Mouse (Mus musculus) midbrain, postnatal 0 days (tissue): ENCODE data around the gene Mc1r. TPM values are rescaled to one million over a fixed set of nuclear protein-coding genes. Genes with fewer than 3 reads are reported as not detected.

Experiments used
- ATAC-seq: fragments of 200-750 bp; cut with Nextera tagmentation; 2 replicates; pipeline ENCODE4 v1.8.0; 2017; ENCODE audit warnings: moderate number of reproducible peaks, mild to moderate bottlenecking, moderate TSS enrichment, moderate library complexity; ENCODE audit not compliant: low FRiP score
- DNase-seq: peaks from one replicate; pipeline ENCODE4 v3.0.0-alpha.2; 2015; ENCODE audit warnings: low spot score
- H3K27ac ChIP-seq: fragments of 300-500 bp; sonication (generic); 2 replicates; pipeline ENCODE4 v1.5.1; 2014; ENCODE audit warnings: low read depth, mild to moderate bottlenecking, low read length, mixed read lengths
- H3K27me3 ChIP-seq: fragments of 300-500 bp; sonication (generic); 2 replicates; pipeline ENCODE4 v1.6.1; 2014; ENCODE audit warnings: low read length, control low read depth, mixed read lengths; ENCODE audit not compliant: insufficient read depth
- H3K36me3 ChIP-seq: fragments of 300-500 bp; sonication (generic); 2 replicates; pipeline ENCODE4 v1.6.1; 2014; ENCODE audit warnings: low read length, control low read depth, mixed read lengths; ENCODE audit not compliant: insufficient read depth
- H3K4me1 ChIP-seq: fragments of 300-500 bp; sonication (generic); 2 replicates; pipeline ENCODE4 v1.6.1; 2014; ENCODE audit warnings: mild to moderate bottlenecking, control low read depth, antibody characterized with exemption, low read length, mixed read lengths; ENCODE audit not compliant: insufficient read depth
- H3K4me2 ChIP-seq: fragments of 300-500 bp; sonication (generic); 2 replicates; pipeline ENCODE4 v1.6.1; 2014; ENCODE audit warnings: low read depth, mild to moderate bottlenecking, low read length, mixed read lengths; ENCODE audit not compliant: poor library complexity, severe bottlenecking
- H3K4me3 ChIP-seq: fragments of 300-500 bp; sonication (generic); 2 replicates; pipeline ENCODE4 v1.5.1; 2014; ENCODE audit warnings: low read depth, mild to moderate bottlenecking, low read length, moderate library complexity
- H3K9ac ChIP-seq: fragments of 300-500 bp; sonication (generic); replicated peaks from 2 replicates; pipeline ENCODE4 v1.6.1; 2014; ENCODE audit warnings: mild to moderate bottlenecking, low read length, moderate library complexity, mixed read lengths; ENCODE audit not compliant: poor library complexity, severe bottlenecking
- H3K9me3 ChIP-seq: fragments of 300-500 bp; sonication (generic); 2 replicates; pipeline ENCODE4 v1.6.1; 2016; ENCODE audit warnings: low read length, control low read depth
- CTCF ChIP-seq: IDR thresholded peaks from 2 replicates; pipeline ENCODE4 v1.5.1; 2016; ENCODE audit warnings: antibody characterized with exemption, mild to moderate bottlenecking
- WGBS: fragments of 180-500 bp; shearing (Covaris S2); extraction: QIAGEN DNeasy Blood & Tissue Kit; methylation state at CpG from one replicate; pipeline ENCODE4 v1.1.7; 2014; 5-methylcytosine and 5-hydroxymethylcytosine counted together
- polyA plus RNA-seq: library from polyadenylated mRNA; unstranded; fragments of >200 nt; fragmentation: Nextera tagmentation; extraction: Ambion mirVana; gene quantifications from 2 replicates; pipeline ENCODE4 v1.2.1, GENCODE M21; 2015
- total RNA-seq: library from RNA; depleted of rRNA; stranded (reverse); fragments of >200 nt; gene quantifications from 2 replicates; pipeline ENCODE4 v1.2.3, GENCODE M21; 2014

Mc1r gene
- total and polyA plus RNA-seq, 2 experiments from 2014 or later, result 0.09 to 0.22 TPM

DNA sequence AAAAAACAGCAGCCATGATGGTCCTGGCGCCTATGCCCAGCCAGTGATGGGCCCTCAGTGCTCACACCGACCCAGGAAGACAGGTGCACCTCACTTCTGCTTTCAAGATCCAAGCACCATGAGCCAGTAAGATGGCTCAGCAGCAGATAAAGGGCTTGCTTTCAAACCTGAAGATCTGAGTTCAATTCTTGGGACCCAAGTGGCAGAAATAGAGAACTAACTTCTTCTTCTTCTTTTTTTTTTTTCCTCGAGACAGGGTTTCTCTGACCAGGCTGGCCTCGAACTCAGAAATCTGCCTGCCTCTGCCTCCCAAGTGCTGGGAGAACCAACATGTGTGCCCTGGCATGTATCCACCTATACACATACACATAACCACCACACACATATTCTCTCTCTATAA is 12.8 kb downstream of the Mc1r start:
- no peak overlapping the region for H3K4me3 ChIP-seq
- no peaks in the 10 kb centered on the region for H3K9me3 ChIP-seq
- DNase-seq, result no peak
- ATAC-seq, result no peak
- H3K9ac ChIP-seq, result no peak overlapping the region
- TF ChIP-seq CTCF, result no peak
- peaks cover 23% of the 10 kb centered on the region for H3K36me3 ChIP-seq
- H3K4me2 ChIP-seq, result no peak overlapping the region
- H3K27ac ChIP-seq, result no peak overlapping the region
- H3K4me1 ChIP-seq, result 0 out of 2 replicates have a peak, but pooled peaks cover 7% of the 10 kb centered on the region
- H3K27me3 ChIP-seq, result no peaks in the 10 kb centered on the region
- WGBS, result 96% methylated on average over 4 of the region's 4 CpGs

- Histone ChIP-seq H3K4me2 (no peak overlapping the region), H3K9me3 (no peaks in the 10 kb centered on the region), H3K36me3 (peaks cover 23% of the 10 kb centered on the region)
These were observed 13.8 kb downstream of the Mc1r start for GRCm38 (mm10) chr8:123420525-123421281.

DNA sequence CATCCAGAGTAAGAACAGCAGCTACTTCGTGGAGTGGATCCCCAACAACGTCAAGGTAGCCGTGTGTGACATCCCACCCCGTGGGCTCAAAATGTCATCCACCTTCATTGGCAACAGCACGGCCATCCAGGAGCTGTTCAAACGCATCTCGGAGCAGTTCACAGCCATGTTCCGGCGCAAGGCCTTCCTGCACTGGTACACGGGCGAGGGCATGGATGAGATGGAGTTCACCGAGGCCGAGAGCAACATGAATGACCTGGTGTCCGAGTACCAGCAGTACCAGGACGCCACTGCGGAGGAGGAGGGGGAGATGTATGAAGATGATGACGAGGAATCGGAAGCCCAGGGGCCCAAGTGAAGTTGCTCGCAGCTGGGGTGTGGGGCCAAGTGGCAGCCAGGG is 14.4 kb downstream of the Mc1r start:
- 0 out of 2 replicates have a peak, but pooled peaks cover 7% of the 10 kb centered on the region for H3K4me1 ChIP-seq
- no peak overlapping the region for H3K27ac ChIP-seq
- peaks cover 23% of the 10 kb centered on the region for H3K36me3 ChIP-seq
- H3K27me3 ChIP-seq, result no peaks in the 10 kb centered on the region
- TF ChIP-seq CTCF, result no peak
- DNase-seq, result no peak
- WGBS, result 88% methylated on average over 19 of the region's 19 CpGs
- H3K4me2 ChIP-seq, result no peak overlapping the region
- H3K4me3 ChIP-seq, result no peak overlapping the region
- ATAC-seq, result no peak
- H3K9ac ChIP-seq, result no peak overlapping the region
- H3K9me3 ChIP-seq, result no peaks in the 10 kb centered on the region

More at GRCm38 (mm10) chr8:123420525-123421281, 13.8 kb downstream of the Mc1r start:
- H3K27me3 ChIP-seq, result no peaks in the 10 kb centered on the region
- H3K27ac ChIP-seq, result no peak overlapping the region
- no peak for TF ChIP-seq CTCF
- no peak overlapping the region for H3K4me3 ChIP-seq
- ATAC-seq (no peak), DNase-seq (no peak)
- H3K4me1 ChIP-seq, result 0 out of 2 replicates have a peak, but pooled peaks cover 7% of the 10 kb centered on the region
- H3K9ac ChIP-seq, result no peak overlapping the region
- WGBS, result 96% methylated on average over 34 of the region's 34 CpGs

GRCm38 (mm10) chr8:123422056-123422780 is 15.3 kb downstream of the Mc1r start:
- peak overlapping the region; percentile 39; the same call in 1 of the 2 replicates for H3K9ac ChIP-seq
- no peaks in the 10 kb centered on the region for H3K9me3 ChIP-seq
- H3K4me1 ChIP-seq, result no peaks in the 10 kb centered on the region
- H3K27me3 ChIP-seq, result no peaks in the 10 kb centered on the region
- H3K27ac ChIP-seq, result no peak overlapping the region
- TF ChIP-seq CTCF, result peak; percentile 74
- ATAC-seq (peak; percentile 75), DNase-seq (peak; percentile 84)
- peak overlapping the region; percentile 30; the same call in 1 of the 2 replicates for H3K4me2 ChIP-seq
- no peak overlapping the region for H3K4me3 ChIP-seq
- H3K36me3 ChIP-seq, result peaks cover 21% of the 10 kb centered on the region
- 17% methylated on average over 17 of the region's 17 CpGs for WGBS

DNA sequence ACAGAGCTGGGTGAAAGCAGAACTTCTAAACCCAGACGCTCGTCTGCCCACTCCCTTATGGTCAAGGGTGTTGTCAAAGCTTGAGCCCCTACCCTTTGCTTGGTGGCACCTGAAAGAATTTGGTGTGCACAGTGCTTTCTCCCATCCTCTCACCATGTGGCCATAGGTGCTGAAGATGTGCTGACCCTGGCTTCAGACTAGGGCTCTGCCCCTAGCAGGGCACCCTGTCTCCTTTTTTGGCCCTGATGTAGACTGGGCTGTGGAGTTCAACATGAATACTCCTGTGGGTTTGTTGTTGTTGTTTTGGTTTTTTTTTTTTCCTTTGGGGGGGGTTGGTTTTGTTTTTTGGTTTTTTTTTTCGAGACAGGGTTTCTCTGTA is 15.9 kb downstream of the Mc1r start:
- Histone ChIP-seq H3K36me3 (peaks cover 21% of the 10 kb centered on the region), H3K4me2 (no peak overlapping the region)
- 13% methylated on average over 3 of the region's 3 CpGs for WGBS

GRCm38 (mm10) chr8:123423441-123423840 is 16.5 kb downstream of the Mc1r start, which contains the start of gene Def8:
Gene Def8 (plus strand): TSS chr8:123423527.
- H3K27me3 ChIP-seq, result no peaks in the 10 kb centered on the region
- no peak within 1 kb of the TSS for H3K4me3 ChIP-seq
- no peak for ATAC-seq
- H3K36me3 ChIP-seq, result peaks cover 21% of the 10 kb centered on the region
- peaks cover 7% of the 10 kb centered on the region; the same call in 1 of the 2 replicates for H3K9me3 ChIP-seq
- peak within 1 kb of the TSS; percentile 30; the same call in 1 of the 2 replicates for H3K4me2 ChIP-seq
- WGBS, result 74% methylated on average over 7 of the region's 7 CpGs
- H3K27ac ChIP-seq, result no peak within 1 kb of the TSS
- peak within 1 kb of the TSS; percentile 39; the same call in 1 of the 2 replicates for H3K9ac ChIP-seq
- no peak for DNase-seq
- no peaks in the 10 kb centered on the region for H3K4me1 ChIP-seq
- no peak for TF ChIP-seq CTCF

More for the DNA sequence above, 15.9 kb downstream of the Mc1r start:
- no peak for TF ChIP-seq CTCF
- Histone ChIP-seq H3K9ac (peak overlapping the region; percentile 39; the same call in 1 of the 2 replicates), H3K9me3 (0 out of 2 replicates have a peak, but pooled peaks cover under 1% of the 10 kb centered on the region), H3K4me1 (no peaks in the 10 kb centered on the region), H3K27ac (no peak overlapping the region), H3K27me3 (no peaks in the 10 kb centered on the region), H3K4me3 (no peak overlapping the region)
- ATAC-seq, result peak; percentile 28; the same call in 1 of the 2 replicates
- no peak for DNase-seq
